Mouse (Mus musculus) E14TG2a.4 (cell line): Measurements from ENCODE around the gene Ddrgk1.
"Not testable (repeated sequence)": the region's sequence is repeated elsewhere in the genome, so short reads cannot be mapped to it uniquely, and the experiment has no call there.

Experiments
- H3K27me3 ChIP-seq: 2 replicates; pipeline ENCODE4 v1.6.1; 2014; ENCODE audit warnings: low read length, control low read depth; ENCODE audit not compliant: insufficient read depth
- H3K36me3 ChIP-seq: 2 replicates; pipeline ENCODE4 v1.6.1; 2014; ENCODE audit warnings: low read length, control low read depth; ENCODE audit not compliant: insufficient read depth
- H3K4me1 ChIP-seq: replicated peaks from 2 replicates; pipeline ENCODE4 v1.6.1; 2014; ENCODE audit warnings: low read depth, low read length, control low read depth
- H3K4me3 ChIP-seq: replicated peaks from 2 replicates; pipeline ENCODE4 v1.5.1; 2014; ENCODE audit warnings: mild to moderate bottlenecking, low read length
- H3K9me3 ChIP-seq: 2 replicates; pipeline ENCODE4 v1.6.1; 2014; ENCODE audit warnings: low read length, control low read depth
- CTCF ChIP-seq: conservative IDR thresholded peaks from 2 replicates; pipeline ENCODE4 v1.5.1; 2014; ENCODE audit warnings: low read length
- NANOG ChIP-seq: IDR thresholded peaks from 2 replicates; pipeline ENCODE4 v1.6.1; 2014; ENCODE audit warnings: borderline replicate concordance, low read length, mixed read lengths
- POU5F1 ChIP-seq: IDR thresholded peaks from 2 replicates; pipeline ENCODE4 v1.6.1; 2014; ENCODE audit warnings: low read length, borderline replicate concordance

The Ddrgk1 gene

GRCm38 (mm10) chr2:130658530-130658929, 5.9 kb downstream of the Ddrgk1 start:
- H3K9me3 ChIP-seq, result no peaks in the 10 kb centered on the region
- TF ChIP-seq POU5F1 (no peak), CTCF (no peak), NANOG (no peak)
- no peak overlapping the region for H3K4me3 ChIP-seq
- peaks cover 19% of the 10 kb centered on the region for H3K4me1 ChIP-seq
- H3K36me3 ChIP-seq, result peaks cover 98% of the 10 kb centered on the region
- H3K27me3 ChIP-seq, result no peaks in the 10 kb centered on the region

- Histone ChIP-seq H3K36me3 (peaks cover 97% of the 10 kb centered on the region), H3K27me3 (no peaks in the 10 kb centered on the region)
These were observed 6.9 kb downstream of the Ddrgk1 start for GRCm38 (mm10) chr2:130657541-130657940.

DNA sequence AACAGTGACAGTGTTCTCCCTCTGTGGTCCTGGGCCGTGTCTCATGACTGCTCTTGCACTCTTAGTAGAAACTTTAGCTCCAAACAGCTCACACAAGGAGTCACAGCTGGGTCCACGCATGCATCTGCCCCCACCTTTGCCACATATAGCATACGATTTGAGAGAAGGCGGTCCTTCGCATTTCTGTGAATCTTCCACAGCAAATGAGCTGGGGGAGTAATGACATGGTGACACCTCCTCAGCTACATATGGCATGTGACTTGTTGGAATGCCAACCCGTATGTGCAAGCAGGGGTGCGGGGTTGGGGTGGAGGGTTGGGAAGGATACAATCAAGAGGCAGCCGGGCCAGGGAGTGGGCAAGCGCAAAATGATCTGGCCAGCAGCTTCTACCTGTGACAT, 7.9 kb downstream of the Ddrgk1 start:
- H3K27me3 ChIP-seq, result no peaks in the 10 kb centered on the region

More at GRCm38 (mm10) chr2:130657541-130657940, 6.9 kb downstream of the Ddrgk1 start:
- Histone ChIP-seq H3K9me3 (no peaks in the 10 kb centered on the region), H3K4me1 (peaks cover 9% of the 10 kb centered on the region), H3K4me3 (no peak overlapping the region)
- no peak for TF ChIP-seq CTCF
- no peak for TF ChIP-seq NANOG
- TF ChIP-seq POU5F1, result no peak

GRCm38 (mm10) chr2:130655660-130656339, 8.7 kb downstream of the Ddrgk1 start:
- no peak for TF ChIP-seq CTCF
- TF ChIP-seq NANOG, result no peak
- no peak for TF ChIP-seq POU5F1
- Histone ChIP-seq H3K9me3 (no peaks in the 10 kb centered on the region), H3K27me3 (no peaks in the 10 kb centered on the region), H3K36me3 (peaks cover 89% of the 10 kb centered on the region), H3K4me1 (peaks cover 9% of the 10 kb centered on the region), H3K4me3 (no peak overlapping the region)

More for the DNA sequence above, 7.9 kb downstream of the Ddrgk1 start:
- no peak for TF ChIP-seq NANOG
- TF ChIP-seq CTCF, result no peak
- no peak for TF ChIP-seq POU5F1
- Histone ChIP-seq H3K36me3 (peaks cover 91% of the 10 kb centered on the region), H3K4me3 (no peak overlapping the region), H3K4me1 (peaks cover 9% of the 10 kb centered on the region), H3K9me3 (no peaks in the 10 kb centered on the region)

- Histone ChIP-seq H3K27me3 (no peaks in the 10 kb centered on the region), H3K9me3 (no peaks in the 10 kb centered on the region), H3K36me3 (peaks cover 76% of the 10 kb centered on the region), H3K4me1 (peaks cover 4% of the 10 kb centered on the region; the same call in 1 of the 2 replicates), H3K4me3 (no peak overlapping the region)
- no peak for TF ChIP-seq CTCF
These were observed 10.7 kb downstream of the Ddrgk1 start for GRCm38 (mm10) chr2:130653760-130654159.

DNA sequence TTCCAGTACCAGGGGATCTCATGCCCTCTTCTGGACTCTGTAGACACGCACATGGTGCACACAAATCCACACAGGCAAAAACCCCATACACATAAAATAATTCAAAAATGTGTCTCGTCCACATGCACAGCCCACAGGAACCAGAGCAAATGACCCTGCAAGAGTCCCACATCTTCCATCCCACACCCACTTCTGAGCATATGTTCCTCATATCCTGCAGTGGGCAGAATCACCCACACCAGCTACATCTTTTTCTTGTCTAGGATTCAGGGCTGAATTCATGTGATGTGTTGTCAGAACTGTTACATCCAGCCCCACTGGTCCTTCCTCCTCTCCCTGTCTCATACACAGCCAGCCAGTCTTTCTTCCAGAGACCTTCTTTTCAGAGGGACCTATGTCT, 11.2 kb downstream of the Ddrgk1 start:
- H3K27me3 ChIP-seq, result no peaks in the 10 kb centered on the region
- H3K4me1 ChIP-seq, result no peaks in the 10 kb centered on the region
- TF ChIP-seq CTCF, result no peak
- TF ChIP-seq NANOG, result no peak
- no peak for TF ChIP-seq POU5F1
- no peaks in the 10 kb centered on the region for H3K9me3 ChIP-seq
- H3K36me3 ChIP-seq, result peaks cover 72% of the 10 kb centered on the region
- H3K4me3 ChIP-seq, result no peak overlapping the region

DNA sequence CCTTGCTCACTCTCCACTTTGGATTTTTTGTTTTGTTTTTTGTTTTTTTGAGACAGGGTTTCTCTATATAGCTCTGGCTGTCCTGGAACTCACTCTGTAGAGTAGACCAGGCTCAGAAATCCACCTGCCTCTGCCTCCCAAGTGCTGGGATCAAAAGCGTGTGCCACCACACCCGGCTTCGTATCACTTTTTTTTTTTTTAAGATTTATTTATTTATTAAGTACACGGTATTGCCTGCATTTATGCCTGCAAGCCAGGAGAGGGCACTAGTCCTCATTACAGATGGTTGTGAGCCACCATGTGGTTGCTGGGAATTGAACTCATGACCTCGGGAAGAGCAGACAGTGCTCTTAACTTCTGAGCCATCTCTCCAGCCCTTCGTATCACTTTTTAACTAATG, 15.4 kb downstream of the Ddrgk1 start:
- H3K4me3 ChIP-seq, H3K9me3 ChIP-seq, H3K4me1 ChIP-seq, H3K27me3 ChIP-seq: not testable (repeated sequence)
- H3K36me3 ChIP-seq, result peaks cover 30% of the 10 kb centered on the region
- 0 out of 2 replicates have a peak, but pooled peaks have one; percentile 20 for TF ChIP-seq CTCF

- H3K4me1 ChIP-seq, result peaks cover 16% of the 10 kb centered on the region
- H3K27me3 ChIP-seq, result peaks cover 15% of the 10 kb centered on the region
- H3K9me3 ChIP-seq, result no peaks in the 10 kb centered on the region
- TF ChIP-seq POU5F1, result no peak
- no peak for TF ChIP-seq CTCF
- no peak for TF ChIP-seq NANOG
- no peak overlapping the region for H3K4me3 ChIP-seq
- peaks cover 2% of the 10 kb centered on the region; the same call in 1 of the 2 replicates for H3K36me3 ChIP-seq
These were observed 19.3 kb downstream of the Ddrgk1 start for GRCm38 (mm10) chr2:130645198-130645597.
